Mouse (Mus musculus): ENCODE measurements around the gene Nxph1.
A peak's percentile ranks its signal among the peaks of the same experiment; 100 is the strongest.

The Nxph1 gene

DNA sequence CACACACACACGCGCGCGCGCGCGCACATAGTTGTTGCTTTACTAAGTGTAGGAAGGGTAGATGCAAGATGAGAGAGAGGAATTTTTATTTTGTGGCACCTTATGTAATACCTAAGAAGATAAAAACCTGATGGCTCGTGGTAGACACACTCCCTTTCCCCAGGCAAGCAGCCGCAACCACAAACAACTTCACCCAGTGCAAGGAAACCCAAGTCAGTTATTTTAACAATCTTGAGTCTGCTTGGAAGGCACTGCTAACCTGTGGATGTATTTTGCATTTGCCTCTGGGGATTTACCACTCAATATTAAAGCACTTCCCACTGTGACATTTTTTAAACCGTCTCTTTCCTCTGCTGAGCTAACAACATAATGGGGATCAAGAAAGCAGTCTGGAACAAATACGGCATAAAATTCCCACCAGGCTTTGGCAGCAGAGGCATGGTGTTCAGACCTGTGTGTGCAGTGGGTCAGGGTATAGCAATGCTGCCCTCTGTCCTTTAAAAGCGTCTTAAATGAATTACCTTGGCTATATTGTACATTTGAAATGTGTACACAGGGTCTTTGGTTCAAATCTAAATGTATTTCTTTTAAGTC lies 176.2 kb downstream of the Nxph1 start:
- ATAC-seq (ENCODE audit: low TSS enrichment): no peak

DNA sequence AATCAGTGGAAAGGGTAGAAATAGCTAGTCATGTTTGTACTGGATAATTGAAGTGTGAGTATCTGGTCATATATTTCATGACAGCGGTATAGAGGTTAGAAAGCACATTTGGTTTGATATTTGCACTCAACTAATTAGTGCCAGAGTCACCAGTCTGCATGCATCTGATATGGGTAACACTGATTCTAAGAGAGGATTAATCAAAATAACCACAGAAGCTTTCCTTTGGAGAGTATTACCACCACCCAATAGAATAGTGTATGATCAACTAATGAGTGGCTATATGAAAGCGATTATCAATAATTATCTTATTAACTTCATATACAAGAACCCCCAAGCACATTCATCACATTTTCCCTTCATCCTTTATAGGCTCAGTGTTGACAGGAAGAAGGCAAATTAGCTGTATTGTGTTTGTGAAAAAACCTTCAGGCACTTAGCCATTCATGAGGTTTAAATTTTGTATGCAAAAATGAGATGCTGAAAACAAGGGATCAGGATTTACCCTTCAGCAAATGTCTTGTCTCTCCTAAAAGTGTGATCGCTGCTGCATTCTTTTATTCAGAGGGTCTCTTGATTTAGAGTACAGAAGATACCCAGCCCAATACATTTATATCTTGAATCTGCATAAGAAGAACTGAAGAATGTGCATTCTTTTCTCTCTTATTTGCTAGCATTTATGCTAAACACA lies 185.5 kb downstream of the Nxph1 start:
- no peak for ATAC-seq (ENCODE audit: low TSS enrichment)

DNA sequence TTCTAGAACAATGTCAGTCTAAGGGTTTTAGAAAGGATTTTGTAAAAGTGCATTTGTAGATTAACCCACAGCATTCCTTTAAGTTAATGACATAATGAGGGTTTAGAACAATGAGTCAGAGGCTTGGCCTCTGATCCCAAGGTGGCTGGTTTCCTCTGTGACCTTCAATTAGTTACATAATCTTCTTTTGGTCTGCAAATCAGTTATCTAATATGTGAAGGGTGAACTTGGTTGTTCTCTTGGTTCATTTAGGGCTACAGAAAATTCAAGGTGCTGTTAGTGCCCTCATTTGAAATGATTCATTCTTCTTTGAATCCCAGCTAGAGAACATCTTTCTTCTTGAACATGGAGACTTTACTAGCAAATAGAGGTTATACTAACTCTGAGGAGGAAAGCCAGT lies 199.7 kb downstream of the Nxph1 start:
- ATAC-seq (ENCODE audit: low TSS enrichment): no peak

DNA sequence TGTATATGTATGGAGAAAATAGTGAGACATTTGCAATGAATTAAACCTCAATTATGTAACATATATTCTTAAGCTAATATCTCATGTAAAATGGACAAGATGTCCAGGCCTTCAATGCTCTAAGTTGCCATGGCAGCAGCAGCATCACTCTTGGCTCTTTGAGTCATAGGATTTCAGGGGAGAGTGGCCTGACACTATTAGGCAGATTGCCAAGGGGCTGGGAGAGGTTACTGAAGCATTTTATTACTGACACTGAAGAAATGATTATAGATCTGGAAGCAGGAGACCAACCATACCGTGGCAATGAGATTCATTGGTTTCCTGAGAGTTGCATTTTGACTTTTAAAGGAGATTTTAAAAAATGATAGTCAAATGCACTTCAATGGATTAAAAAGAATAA lies 201.6 kb downstream of the Nxph1 start:
- no peak for ATAC-seq (ENCODE audit: low TSS enrichment)

DNA sequence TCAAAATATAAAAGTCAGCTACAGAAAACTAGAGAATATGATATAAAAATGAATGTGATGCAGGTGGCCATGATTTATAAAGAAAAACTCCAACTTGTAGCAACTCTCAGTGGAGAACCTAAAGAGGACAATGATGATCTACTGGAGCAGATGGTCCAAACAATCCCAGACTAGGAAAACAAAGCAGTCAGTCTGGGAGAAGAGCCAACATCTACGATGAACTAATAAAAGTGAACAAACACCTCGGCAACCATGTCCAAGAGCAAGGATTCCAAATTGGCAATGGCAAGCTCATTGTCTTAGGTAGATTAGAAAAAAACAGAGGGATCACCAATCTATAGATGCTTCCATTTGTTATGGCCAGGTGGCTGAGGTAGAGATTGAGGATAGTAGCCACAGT lies 211.0 kb downstream of the Nxph1 start:
- ATAC-seq (ENCODE audit: low TSS enrichment): no peak

DNA sequence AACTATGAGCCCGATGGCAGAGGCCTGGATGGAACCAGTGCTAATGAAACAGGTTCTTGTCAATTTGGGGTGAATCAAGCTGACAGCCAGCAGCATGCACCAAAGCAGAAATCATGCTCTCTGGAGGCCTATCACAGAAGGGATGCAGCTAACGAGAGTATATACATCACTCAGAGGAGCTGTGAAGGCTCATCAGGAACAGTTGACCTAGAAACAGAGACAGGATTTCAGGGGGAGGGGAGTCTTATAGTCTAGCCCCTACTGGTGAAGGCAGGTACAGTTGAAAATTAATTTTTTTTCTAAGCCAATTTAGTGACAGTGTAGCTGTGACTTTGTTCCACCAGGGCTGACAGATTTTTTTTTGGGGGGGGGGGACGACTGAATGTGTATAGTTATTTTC lies 234.2 kb downstream of the Nxph1 start:
- ATAC-seq (ENCODE audit: low TSS enrichment): no peak

DNA sequence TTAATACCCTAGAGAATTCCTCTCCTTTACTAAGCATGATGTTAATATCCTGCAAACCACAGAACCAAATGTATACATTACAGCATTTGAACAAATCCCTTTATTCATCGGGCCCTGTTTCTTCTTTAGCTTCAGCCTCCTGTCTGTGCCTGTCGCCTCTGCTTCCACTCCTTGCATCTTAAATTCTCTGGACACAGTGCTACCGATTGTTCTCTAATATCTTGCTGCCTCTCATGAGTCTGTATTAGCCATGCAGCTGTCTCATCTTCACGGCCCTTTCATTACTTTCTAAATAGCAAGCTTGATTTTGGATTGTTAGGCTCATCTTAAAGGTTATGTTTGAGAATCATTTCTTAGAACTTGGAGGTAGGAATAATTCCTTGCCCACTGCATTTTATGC lies 262.5 kb downstream of the Nxph1 start:
- no peak for ATAC-seq (ENCODE audit: low TSS enrichment)

DNA sequence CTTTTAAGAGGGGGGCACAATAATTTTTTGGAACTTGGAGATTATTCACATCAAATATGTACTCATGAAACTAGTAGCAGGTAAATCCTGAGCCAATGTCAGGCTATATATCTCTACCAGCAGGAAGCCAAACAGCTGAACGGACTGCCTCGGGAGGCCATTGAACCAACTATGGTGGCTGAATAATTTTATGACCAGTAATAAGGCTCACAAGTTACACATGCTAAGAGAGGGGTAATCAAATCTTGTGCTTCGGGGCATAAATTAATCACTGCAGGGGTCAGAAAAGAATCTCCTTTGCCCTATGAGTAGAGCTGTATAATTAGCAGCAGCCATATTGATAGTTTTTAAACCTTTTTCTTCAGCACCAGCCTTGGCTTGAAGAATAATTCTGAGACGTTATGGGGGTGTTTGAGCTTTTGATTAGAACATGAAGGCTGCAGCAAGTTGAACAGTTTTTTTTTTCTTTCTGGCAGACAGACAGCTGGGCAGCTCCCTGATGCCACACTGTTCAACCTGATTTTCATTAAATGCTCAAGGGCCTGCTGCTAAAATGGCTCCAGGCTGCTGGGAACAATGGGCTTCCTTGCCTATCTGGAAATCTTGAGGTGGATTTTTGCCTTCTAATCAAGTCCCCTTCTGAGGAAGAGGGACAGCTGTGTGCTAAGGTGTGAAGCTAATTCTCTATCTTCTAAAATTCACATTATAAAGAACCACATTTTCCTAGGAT lies 272.7 kb downstream of the Nxph1 start:
- no peak for ATAC-seq (ENCODE audit: low TSS enrichment)

DNA sequence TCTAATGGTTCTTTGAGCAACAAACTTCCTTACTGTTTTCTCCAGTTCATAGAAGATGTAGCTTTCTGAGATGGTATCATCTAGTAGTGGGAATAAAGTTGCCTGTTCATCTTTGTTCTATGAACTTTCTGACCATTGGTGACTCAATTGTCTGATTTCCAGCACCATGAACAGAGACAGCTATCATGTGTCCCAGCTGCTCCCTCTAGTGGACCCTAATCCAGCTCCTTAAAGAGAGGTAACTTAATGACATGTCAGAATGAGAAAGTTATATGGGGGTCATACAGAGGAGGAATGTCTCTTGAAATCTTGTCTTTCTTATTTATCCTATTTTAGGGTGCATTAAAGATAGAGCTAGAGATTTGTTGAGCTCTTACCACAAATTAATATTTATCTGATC lies 286.6 kb downstream of the Nxph1 start:
- ATAC-seq (ENCODE audit: low TSS enrichment): peak; percentile 73

DNA sequence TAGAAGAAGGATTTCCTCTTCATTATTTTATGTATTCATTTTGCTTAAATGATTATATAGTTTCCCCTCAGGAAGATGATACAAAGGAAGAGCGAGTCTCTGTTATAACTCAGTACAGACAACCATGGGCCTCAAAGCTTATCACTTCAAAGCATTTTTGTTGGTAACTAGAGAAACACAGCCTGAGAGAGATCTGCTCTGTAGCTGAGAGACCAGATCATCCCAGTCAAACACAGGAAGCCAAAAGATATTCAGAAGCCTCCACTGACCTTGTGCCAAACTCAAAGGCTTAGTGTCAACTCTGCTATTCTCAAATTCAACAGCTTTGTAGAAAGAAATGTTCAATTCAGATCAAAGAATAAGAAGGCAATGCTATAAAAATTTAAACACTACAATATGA lies 319.8 kb downstream of the Nxph1 start:
- no peak for ATAC-seq (ENCODE audit: low TSS enrichment)
